Mouse (Mus musculus): ENCODE results near the gene Gata2. TPM values are rescaled to one million over a fixed set of nuclear protein-coding genes. Genes with fewer than 3 reads are reported as not detected.
"Not testable (repeated sequence)": the region's sequence is repeated elsewhere in the genome, so short reads cannot be mapped to it uniquely, and the experiment has no call there.

Gata2 gene
- polyA plus RNA-seq, 1 experiment: 6.0 TPM

GRCm38 (mm10) chr6:88152979-88153378 is 40.7 kb upstream of the Gata2 start:
- no peaks in the 10 kb centered on the region for H3K36me3 ChIP-seq (ENCODE audit: control insufficient read depth, insufficient read depth, low read length, poor library complexity, severe bottlenecking)
- no peak for TF ChIP-seq EP300 (IDR thresholded peaks at IDR 0.05; ENCODE audit: insufficient read depth, low read depth, low read length)
- no peak for TF ChIP-seq CTCF (IDR thresholded peaks at IDR 0.05; ENCODE audit: low read depth, low read length)
- no peak for TF ChIP-seq POLR2A (IDR thresholded peaks at IDR 0.05; ENCODE audit: insufficient read depth, low read length)
- no peak overlapping the region for H3K9ac ChIP-seq (ENCODE audit: low read depth, poor library complexity, severe bottlenecking)
- H3K27ac ChIP-seq (ENCODE audit: insufficient read depth, low read length): no peak overlapping the region
- no peaks in the 10 kb centered on the region for H3K27me3 ChIP-seq (ENCODE audit: control insufficient read depth, insufficient read depth, low read length, poor library complexity, severe bottlenecking)
- H3K4me3 ChIP-seq (ENCODE audit: low read depth, low read length): no peak overlapping the region
- H3K9me3 ChIP-seq (replicated peaks; ENCODE audit: control insufficient read depth, insufficient read depth, low read length, poor library complexity, severe bottlenecking): no peaks in the 10 kb centered on the region
- H3K4me1 ChIP-seq (ENCODE audit: control insufficient read depth, insufficient read depth, low read length): no peaks in the 10 kb centered on the region

DNA sequence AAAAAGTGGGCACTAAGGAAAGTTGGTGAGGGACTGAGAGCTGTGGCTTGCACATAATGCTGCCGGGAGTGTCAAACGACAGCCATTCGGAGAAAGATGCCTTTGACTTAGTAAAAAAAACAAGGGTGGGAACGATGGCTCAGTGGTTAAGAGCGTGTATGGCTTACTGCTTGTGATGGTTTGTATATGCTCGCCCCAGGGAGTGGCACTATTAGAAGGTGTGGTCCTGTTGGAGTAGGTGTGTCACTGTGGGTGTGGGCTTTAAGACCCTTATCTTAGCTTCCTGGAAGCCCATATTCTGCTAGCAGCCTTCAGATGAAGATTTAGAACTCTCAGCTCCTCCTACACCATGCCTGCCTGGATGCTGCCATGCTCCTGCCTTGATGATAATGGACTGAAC is 38.1 kb upstream of the Gata2 start:
- H3K9ac ChIP-seq (ENCODE audit: low read depth, poor library complexity, severe bottlenecking); H3K4me3 ChIP-seq (ENCODE audit: low read depth, low read length); H3K27me3 ChIP-seq (ENCODE audit: control insufficient read depth, insufficient read depth, low read length, poor library complexity, severe bottlenecking); H3K27ac ChIP-seq (ENCODE audit: insufficient read depth, low read length); H3K36me3 ChIP-seq (ENCODE audit: control insufficient read depth, insufficient read depth, low read length, poor library complexity, severe bottlenecking); H3K9me3 ChIP-seq (replicated peaks; ENCODE audit: control insufficient read depth, insufficient read depth, low read length, poor library complexity, severe bottlenecking); H3K4me1 ChIP-seq (ENCODE audit: control insufficient read depth, insufficient read depth, low read length): not testable (repeated sequence)

DNA sequence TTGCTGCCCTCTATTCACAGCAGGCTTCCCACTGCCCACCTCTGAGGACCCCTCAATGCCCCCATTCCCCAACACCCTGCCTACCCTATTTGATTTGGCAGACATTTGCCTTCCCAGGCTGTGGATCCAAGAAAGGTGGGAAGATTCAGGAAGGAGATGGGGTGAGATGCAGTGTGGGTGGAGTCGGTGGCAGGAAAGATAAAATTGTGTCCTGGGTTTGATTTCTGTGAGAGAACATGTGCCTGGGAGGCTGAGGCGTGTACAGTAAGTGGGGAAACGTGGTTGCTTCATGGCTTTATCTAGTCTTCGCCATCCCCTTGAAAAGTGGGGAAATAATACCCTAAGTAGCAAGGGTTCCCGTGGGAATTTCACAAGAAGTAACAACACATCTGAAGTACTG is 34.9 kb upstream of the Gata2 start:
- TF ChIP-seq EP300 (IDR thresholded peaks at IDR 0.05; ENCODE audit: insufficient read depth, low read depth, low read length) (no peak), POLR2A (IDR thresholded peaks at IDR 0.05; ENCODE audit: insufficient read depth, low read length) (no peak), CTCF (IDR thresholded peaks at IDR 0.05; ENCODE audit: low read depth, low read length) (no peak)
- no peaks in the 10 kb centered on the region for H3K27me3 ChIP-seq (ENCODE audit: control insufficient read depth, insufficient read depth, low read length, poor library complexity, severe bottlenecking)
- H3K27ac ChIP-seq (ENCODE audit: insufficient read depth, low read length): no peak overlapping the region
- H3K9ac ChIP-seq (ENCODE audit: low read depth, poor library complexity, severe bottlenecking): no peak overlapping the region
- no peaks in the 10 kb centered on the region for H3K9me3 ChIP-seq (replicated peaks; ENCODE audit: control insufficient read depth, insufficient read depth, low read length, poor library complexity, severe bottlenecking)
- H3K36me3 ChIP-seq (ENCODE audit: control insufficient read depth, insufficient read depth, low read length, poor library complexity, severe bottlenecking): no peaks in the 10 kb centered on the region
- no peak overlapping the region for H3K4me3 ChIP-seq (ENCODE audit: low read depth, low read length)
- H3K4me1 ChIP-seq (ENCODE audit: control insufficient read depth, insufficient read depth, low read length): no peaks in the 10 kb centered on the region

DNA sequence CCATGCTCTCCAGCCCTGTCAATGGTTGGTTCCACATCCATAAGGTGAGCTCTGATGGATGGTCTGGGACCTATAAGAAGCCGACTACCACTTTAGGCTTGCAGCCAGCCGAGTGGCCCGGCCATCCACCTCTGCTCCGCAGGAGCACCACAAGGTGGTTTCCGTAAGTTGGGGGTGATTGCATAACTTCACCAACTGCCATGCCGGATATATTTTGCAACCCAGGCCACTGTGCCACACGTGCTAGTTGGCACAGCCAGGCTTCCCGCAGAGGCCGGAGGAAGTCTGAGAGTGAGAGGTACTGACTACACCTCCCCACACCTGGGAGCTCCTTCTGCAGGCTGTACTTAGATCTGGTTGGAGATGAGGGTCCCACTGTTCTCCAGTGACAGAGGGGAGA is 27.6 kb upstream of the Gata2 start:
- no peaks in the 10 kb centered on the region for H3K4me1 ChIP-seq (ENCODE audit: control insufficient read depth, insufficient read depth, low read length)
- H3K9me3 ChIP-seq (replicated peaks; ENCODE audit: control insufficient read depth, insufficient read depth, low read length, poor library complexity, severe bottlenecking): no peaks in the 10 kb centered on the region
- no peaks in the 10 kb centered on the region for H3K27me3 ChIP-seq (ENCODE audit: control insufficient read depth, insufficient read depth, low read length, poor library complexity, severe bottlenecking)
- no peak overlapping the region for H3K9ac ChIP-seq (ENCODE audit: low read depth, poor library complexity, severe bottlenecking)
- no peaks in the 10 kb centered on the region for H3K36me3 ChIP-seq (ENCODE audit: control insufficient read depth, insufficient read depth, low read length, poor library complexity, severe bottlenecking)
- no peak overlapping the region for H3K4me3 ChIP-seq (ENCODE audit: low read depth, low read length)
- no peak overlapping the region for H3K27ac ChIP-seq (ENCODE audit: insufficient read depth, low read length)
- TF ChIP-seq CTCF (IDR thresholded peaks at IDR 0.05; ENCODE audit: low read depth, low read length) (no peak), POLR2A (IDR thresholded peaks at IDR 0.05; ENCODE audit: insufficient read depth, low read length) (no peak), EP300 (IDR thresholded peaks at IDR 0.05; ENCODE audit: insufficient read depth, low read depth, low read length) (no peak)

DNA sequence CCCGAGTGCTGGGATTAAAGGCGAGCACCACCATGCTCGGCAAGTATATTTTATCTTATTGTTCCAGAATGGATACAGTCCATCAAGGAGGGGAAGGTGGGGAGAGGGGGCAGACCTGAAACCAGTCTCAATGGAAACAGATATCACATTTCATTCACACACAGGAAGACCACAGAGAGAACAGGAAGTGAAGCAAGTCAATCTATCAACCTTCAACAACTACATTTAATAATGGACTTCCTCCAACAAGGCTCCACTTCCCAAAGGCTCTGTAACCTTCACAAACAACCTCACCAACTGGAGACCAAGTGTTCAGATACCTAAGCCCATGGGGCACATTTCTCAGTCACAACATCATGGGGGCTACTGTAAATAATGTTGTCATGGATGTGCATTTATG is 19.5 kb upstream of the Gata2 start:
- Histone ChIP-seq H3K36me3 (ENCODE audit: control insufficient read depth, insufficient read depth, low read length, poor library complexity, severe bottlenecking) (no peaks in the 10 kb centered on the region), H3K27ac (ENCODE audit: insufficient read depth, low read length) (no peak overlapping the region), H3K27me3 (ENCODE audit: control insufficient read depth, insufficient read depth, low read length, poor library complexity, severe bottlenecking) (no peaks in the 10 kb centered on the region; the same call in 1 of the 2 replicates), H3K4me3 (ENCODE audit: low read depth, low read length) (no peak overlapping the region), H3K9me3 (replicated peaks; ENCODE audit: control insufficient read depth, insufficient read depth, low read length, poor library complexity, severe bottlenecking) (peaks cover 5% of the 10 kb centered on the region), H3K9ac (ENCODE audit: low read depth, poor library complexity, severe bottlenecking) (no peak overlapping the region), H3K4me1 (ENCODE audit: control insufficient read depth, insufficient read depth, low read length) (no peaks in the 10 kb centered on the region)
- TF ChIP-seq EP300 (IDR thresholded peaks at IDR 0.05; ENCODE audit: insufficient read depth, low read depth, low read length) (no peak), CTCF (IDR thresholded peaks at IDR 0.05; ENCODE audit: low read depth, low read length) (no peak), POLR2A (IDR thresholded peaks at IDR 0.05; ENCODE audit: insufficient read depth, low read length) (no peak)

DNA sequence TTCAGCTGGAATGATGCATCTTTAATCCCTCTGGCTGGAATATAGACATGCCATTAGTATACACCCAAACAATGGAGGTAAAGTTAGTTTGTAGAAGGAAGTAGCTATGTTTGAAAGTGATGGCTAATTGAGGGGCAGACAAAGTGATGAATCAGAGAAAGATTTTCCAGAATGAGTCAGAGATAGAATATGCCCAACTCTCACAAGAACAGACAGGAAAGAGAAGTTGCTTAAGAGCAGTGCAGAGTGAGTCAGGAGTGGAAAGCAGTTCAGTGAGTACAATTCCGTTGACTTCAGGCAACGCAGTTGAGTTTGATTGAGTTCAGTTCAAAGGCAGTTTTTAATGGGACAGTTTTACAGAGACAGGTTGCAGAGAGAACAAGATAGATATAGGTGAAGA is 19.0 kb upstream of the Gata2 start:
- peaks cover 5% of the 10 kb centered on the region for H3K9me3 ChIP-seq (replicated peaks; ENCODE audit: control insufficient read depth, insufficient read depth, low read length, poor library complexity, severe bottlenecking)
- H3K27me3 ChIP-seq (ENCODE audit: control insufficient read depth, insufficient read depth, low read length, poor library complexity, severe bottlenecking): no peaks in the 10 kb centered on the region; the same call in 1 of the 2 replicates
- H3K27ac ChIP-seq (ENCODE audit: insufficient read depth, low read length): no peak overlapping the region
- H3K9ac ChIP-seq (ENCODE audit: low read depth, poor library complexity, severe bottlenecking): no peak overlapping the region
- no peaks in the 10 kb centered on the region for H3K36me3 ChIP-seq (ENCODE audit: control insufficient read depth, insufficient read depth, low read length, poor library complexity, severe bottlenecking)
- no peaks in the 10 kb centered on the region for H3K4me1 ChIP-seq (ENCODE audit: control insufficient read depth, insufficient read depth, low read length)
- H3K4me3 ChIP-seq (ENCODE audit: low read depth, low read length): no peak overlapping the region
- no peak for TF ChIP-seq CTCF (IDR thresholded peaks at IDR 0.05; ENCODE audit: low read depth, low read length)
- no peak for TF ChIP-seq EP300 (IDR thresholded peaks at IDR 0.05; ENCODE audit: insufficient read depth, low read depth, low read length)
- TF ChIP-seq POLR2A (IDR thresholded peaks at IDR 0.05; ENCODE audit: insufficient read depth, low read length): no peak

Data from ES-Bruce4 (cell line).